Mouse (Mus musculus) layer of hippocampus, postnatal 36 days (tissue): ENCODE results near the gene Akr1a1. TPM values are rescaled to one million over a fixed set of nuclear protein-coding genes. Genes with fewer than 3 reads are reported as not detected.

Experiments used
- DNase-seq, 2 experiments: peaks; one replicate each; pipeline ENCODE4 v3.0.0; 2022
- total RNA-seq, 2 experiments: library from RNA; stranded (reverse); gene quantifications; 2 replicates each; pipeline ENCODE4 v1.2.3; 2021

The Akr1a1 gene
- total RNA-seq, 2 experiments from 2014 or later, result 372 to 396 TPM

GRCm38 (mm10) chr4:116657971-116658370 lies 6.5 kb upstream of the Akr1a1 start:
- no peak for DNase-seq

DNA sequence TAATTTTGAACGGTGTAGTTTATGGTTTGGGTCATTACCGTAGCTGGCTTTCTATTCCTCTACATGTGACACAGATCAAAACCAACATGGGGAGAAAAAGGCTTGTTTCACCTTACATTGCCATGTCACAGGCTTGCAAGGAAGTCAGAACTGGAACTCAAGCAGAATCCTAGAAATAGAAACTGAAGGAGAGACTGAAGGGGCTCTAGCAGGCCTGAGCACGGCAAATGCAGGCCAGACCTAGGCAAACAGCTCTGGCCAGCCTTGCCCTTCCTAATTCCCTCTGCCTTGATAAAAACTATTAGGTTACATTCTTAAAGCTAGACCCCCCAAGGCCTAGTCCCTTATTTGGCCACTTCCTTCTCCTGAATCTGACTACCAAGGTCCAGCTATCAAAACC lies 4.2 kb upstream of the Akr1a1 start:
- no peak for DNase-seq

DNA sequence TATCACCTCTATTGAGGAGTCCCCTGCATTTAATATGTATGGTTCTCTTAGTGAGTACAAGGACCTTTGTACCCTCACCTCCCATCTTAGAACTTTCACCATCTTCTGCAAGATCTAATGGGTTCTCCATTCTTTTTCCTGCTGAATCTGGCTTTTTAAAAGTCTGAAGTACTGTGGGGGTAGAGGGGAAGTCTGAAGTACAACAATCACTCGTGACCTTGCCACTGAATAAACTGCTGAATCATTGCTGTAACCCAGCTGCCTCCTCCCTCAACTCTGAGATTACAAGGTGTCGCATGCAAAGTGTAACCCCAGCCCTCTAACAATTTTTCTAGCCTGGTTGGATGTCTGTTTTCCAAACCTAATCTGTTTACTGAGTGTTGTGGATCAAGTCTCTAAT lies 3.6 kb upstream of the Akr1a1 start:
- DNase-seq, result no peak

DNA sequence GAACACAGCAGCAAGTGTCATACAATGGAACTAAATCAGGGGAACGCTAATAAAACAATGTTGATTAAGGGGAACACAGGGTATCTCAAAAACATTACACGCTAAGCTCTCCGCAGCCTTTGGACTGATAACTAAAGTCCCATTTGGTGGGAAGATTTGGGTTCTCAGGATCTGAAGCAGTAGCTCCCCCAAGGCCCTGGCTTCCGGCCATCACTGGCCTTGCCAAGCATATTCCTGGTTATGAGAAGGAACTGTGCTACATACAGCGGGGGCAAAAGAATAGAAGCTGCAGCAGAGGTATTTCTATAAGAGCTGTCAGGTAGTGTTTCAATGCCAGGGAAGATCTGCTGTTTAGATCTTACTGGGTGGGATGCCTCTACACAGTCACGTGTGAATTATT lies 1.7 kb upstream of the Akr1a1 start:
- DNase-seq, result no peak

GRCm38 (mm10) chr4:116651797-116652135 lies 286 bp upstream of the Akr1a1 start:
- no peak for DNase-seq

- no peak for DNase-seq
These were observed 1.1 kb downstream of the Akr1a1 start for GRCm38 (mm10) chr4:116650365-116650764.

- DNase-seq, result no peak
These were observed 2.1 kb downstream of the Akr1a1 start for GRCm38 (mm10) chr4:116649411-116649810.

- DNase-seq, result no peak
These were observed 5.9 kb downstream of the Akr1a1 start for GRCm38 (mm10) chr4:116645624-116646023.

DNA sequence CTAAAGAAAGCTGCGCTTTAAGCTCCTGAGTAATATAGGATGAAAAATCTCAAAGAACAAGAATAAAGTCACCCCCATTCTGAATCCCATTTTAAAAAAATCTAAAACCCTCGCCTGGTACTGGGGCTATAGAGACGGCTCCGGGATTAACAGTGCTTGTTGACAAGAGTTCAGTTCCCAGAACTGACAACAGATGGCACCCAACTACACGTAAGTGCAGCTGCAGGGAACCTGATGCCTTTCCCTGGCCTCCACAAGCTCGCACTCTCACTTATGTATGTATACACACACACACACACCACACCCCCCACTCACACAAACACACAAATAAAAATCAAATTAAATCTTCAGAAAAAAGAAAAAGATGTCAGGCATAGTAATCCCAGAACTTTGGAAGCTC lies 7.2 kb downstream of the Akr1a1 start:
- no peak for DNase-seq

- no peak for DNase-seq
These were observed 9.4 kb downstream of the Akr1a1 start for GRCm38 (mm10) chr4:116642071-116642470.

DNA sequence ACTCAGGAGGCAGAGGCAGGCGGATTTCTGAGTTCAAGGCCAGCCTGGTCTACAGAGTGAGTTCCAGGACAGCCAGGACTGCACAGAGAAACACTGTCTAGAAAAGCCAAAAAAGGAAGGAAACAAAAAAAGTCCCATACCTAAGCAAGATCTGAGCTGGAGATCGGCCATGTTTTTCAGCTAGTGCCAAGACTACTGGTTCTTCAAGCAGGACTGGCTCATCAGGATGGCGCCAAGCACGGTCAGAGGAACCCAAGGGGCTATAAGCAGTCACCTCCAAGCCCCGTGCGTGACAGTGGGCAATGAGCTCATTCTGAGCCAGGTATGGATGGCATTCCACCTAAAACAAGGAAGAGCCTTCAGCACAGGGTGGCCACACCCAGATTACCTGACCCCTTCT lies 12.7 kb downstream of the Akr1a1 start:
- no peak for DNase-seq

- DNase-seq, result no peak
These were observed 16.3 kb downstream of the Akr1a1 start for GRCm38 (mm10) chr4:116635197-116635596.

DNA sequence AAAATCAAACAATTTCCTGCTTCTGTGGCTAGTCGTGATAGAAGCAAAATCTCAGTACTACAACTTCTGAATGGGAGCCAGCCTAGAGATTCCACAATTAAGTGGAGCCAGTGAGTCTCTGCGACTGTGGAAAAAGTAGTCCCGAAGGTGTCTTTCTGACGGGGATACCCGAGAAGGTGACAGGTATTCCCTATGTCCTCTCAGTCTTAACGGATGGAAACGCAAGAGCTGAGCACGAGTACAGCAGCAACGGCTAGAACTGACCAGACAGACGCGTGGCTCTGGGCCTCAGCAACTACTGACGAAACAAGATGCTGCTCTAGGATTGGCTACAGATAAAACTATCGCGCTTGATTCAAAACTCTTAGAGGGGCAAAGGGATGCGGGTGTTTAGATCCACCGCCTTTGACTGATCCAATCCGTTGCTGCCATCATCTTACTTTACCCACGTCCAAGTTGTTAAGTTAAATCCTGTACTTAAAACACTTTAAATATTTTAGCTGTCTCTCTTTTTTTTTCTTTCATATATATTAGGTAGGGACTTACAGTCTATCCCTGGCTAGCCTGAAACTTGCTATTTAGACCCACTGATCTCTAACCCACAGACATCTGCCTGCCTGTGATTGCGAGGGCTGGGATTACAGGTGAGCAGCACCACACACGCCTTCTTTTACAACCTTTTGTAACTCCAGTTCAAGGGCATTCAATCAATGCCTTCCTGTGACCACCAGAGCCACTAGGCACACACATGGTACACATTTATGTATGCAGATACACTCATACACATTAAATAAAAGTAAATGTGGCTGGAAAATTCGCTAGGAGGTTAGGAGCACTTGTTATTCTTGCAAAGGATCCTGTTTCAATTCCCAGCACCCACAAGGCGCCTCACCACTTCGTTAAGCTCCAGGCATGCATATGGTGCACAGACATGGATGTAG lies 23.5 kb downstream of the Akr1a1 start, which contains the start of gene Nasp:
Gene Nasp (minus strand): TSS at position 220 of the 941 bp plus-strand sequence.
- peak; percentile 80 to 82 for DNase-seq

DNA sequence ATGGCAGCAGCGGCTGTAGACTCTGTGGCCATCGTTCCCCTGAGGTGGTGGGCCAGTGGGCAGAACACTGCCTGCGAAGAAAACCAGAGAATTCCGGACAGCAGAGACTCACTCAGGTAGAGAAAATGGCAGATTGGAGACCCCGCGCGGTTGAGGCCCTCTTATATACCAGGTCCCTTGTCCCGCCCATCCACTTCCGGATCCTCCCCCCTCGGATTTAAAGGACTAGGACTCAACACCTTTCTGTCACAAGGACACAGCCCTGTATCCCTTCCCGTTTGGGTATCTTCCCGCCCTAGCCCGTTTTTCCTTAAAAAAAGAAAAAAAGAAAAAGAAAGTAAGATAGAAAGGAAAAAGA lies 24.1 kb downstream of the Akr1a1 start:
- peak; percentile 88 for DNase-seq

- peak; percentile 58 to 60 for DNase-seq
These were observed 24.7 kb downstream of the Akr1a1 start for GRCm38 (mm10) chr4:116626658-116627358.

GRCm38 (mm10) chr4:116624831-116625230 lies 26.6 kb downstream of the Akr1a1 start:
- DNase-seq, result no peak

DNA sequence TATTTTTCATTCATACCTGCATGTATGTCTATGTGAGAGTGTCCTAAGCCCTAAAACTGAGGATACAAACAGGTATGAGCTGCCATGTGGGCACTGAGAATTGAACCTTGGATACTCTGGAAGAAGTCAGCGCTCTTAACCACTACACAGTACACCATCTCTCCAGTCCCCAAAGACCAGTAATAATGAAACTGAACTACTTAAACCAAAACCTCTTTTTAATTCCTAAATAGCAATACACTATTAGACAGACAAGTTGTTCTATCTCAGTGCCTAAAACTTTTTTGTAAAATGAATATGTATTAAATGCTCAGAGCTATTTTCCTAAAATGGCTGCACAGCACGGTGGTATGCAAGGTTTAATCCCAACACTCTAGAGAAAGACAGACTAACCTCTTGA lies 36.2 kb downstream of the Akr1a1 start:
- no peak for DNase-seq

DNA sequence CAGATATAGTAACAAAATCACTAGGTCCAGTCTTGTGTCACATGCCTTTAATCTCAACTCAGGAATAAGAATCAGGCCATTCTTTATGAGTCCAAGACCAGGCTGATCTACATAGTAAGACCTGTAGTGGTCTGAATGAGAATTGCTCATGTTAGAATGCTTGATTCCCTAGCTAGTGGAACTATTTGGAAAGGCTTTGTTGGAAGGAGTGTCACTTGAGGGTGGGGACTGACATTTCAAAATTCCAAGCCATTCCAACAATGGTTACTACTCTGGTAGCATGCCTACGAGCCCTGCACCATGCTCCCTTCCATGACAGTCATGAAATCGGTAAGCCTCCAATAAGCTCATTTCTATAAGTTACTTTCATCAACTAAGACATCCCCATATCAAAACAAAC lies 38.9 kb downstream of the Akr1a1 start:
- DNase-seq, result no peak

DNA sequence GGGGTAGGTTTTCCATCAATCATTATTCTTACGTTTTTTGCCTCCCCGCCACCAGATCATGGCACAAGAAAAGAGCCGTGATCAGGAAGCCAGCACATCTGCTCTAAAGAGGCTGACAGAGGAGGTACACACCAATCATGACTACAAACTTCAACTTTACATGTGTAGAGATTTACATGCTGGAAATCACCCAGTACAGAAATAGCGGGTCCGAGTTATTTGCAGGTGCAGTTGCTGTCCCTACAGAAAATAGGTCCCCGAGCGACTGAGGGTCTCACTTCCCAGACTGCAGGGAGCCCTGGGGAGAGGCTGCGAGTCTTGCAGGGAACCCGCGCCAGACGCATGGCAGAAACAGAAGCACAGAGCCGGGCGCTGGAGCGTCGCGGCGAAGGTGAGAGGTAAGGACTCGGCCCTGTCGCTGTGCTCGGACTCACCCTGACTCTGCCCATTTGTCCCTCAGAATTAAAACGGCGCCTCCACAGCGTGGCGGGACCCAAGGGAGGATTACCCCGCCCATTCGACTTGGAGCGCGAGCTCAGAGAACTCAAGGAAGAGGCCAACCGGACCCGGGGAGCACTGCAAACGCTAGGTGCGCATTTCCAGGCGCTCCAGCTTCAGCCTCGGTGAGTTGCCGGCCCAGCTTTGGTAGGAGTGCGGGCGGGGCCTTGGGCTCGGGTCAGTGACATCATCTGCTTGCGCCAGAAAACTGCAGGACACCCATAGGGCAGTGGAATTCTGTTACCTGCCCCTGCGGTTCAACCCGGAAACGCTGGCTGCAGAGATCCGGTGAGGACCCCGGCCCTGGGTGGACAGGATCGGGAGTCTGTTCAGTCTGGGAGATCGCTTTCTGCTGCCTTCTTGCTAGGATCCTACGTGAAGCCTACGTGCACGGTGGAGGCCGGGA lies 54.2 kb downstream of the Akr1a1 start:
- peak; percentile 84 for DNase-seq

GRCm38 (mm10) chr4:116596379-116596778 lies 55.1 kb downstream of the Akr1a1 start, which contains the start of gene Ccdc17:
Ccdc17 (plus strand) TSS chr4:116596654.
- DNase-seq, result no peak

DNA sequence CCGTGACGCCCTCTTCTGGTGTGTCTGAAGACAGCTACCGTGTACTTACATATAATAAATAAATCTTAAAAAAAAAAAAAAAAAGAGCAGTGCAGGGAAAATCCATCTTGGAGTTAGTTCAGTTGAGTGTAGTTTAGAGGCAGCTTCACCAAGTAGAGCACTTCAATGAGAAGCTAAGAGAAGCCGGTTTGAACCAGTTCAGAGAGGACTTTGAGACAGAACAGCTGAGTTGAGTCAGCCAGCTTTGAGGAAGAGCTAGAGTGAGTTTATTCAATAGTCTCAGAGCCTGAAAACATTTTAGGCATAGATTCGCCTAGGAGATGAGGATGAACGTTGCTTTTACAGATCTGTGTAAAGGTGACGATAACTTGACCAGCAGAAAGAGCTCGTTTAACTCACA lies 55.7 kb downstream of the Akr1a1 start:
- DNase-seq, result no peak
